Mouse (Mus musculus) left cerebral cortex, postnatal 14 days (tissue): Measurements from ENCODE around the gene Rpl18a. TPM values are rescaled to one million over a fixed set of nuclear protein-coding genes. Genes with fewer than 3 reads are reported as not detected.

Source experiments
- DNase-seq, 2 experiments: peaks; one replicate each; pipeline ENCODE4 v3.0.0; 2021 to 2022; ENCODE audit warnings: low spot score in 2 of 2, mixed read lengths in 1 of 2
- intact Hi-C: fragments of 180-260 bp; cut with DNase I; formaldehyde crosslinking; loops from one replicate; pipeline ENCODE4 v1.15.1; 2025
- long read RNA-seq, 2 experiments: library from polyadenylated mRNA; stranded (forward); transcript quantifications; one replicate each; pipeline ENCODE4 v2.0.0; 2021
- total RNA-seq, 2 experiments: library from RNA; stranded (reverse); gene quantifications; 2 replicates each; pipeline ENCODE4 v1.2.3; 2021

Rpl18a gene
- total RNA-seq: 100 to 1,000 TPM; 581 to 588 TPM
- long read RNA-seq, experiment 1, transcript Rpl18a-201 (5 exons, 1,260 nt): major isoform, 123 of 709 reads
- long read RNA-seq, experiment 1, partial matches to known transcripts: 578 of 709 reads
- long read RNA-seq, experiment 1, other reads (novel, unspliced or antisense): 3 of 709 reads
- long read RNA-seq, experiment 2, transcript Rpl18a-201 (5 exons, 1,260 nt): major isoform, 90 of 549 reads
- long read RNA-seq, experiment 2, partial matches to known transcripts: 448 of 549 reads
- long read RNA-seq, experiment 2, other reads (novel, unspliced or antisense): 7 of 549 reads

GRCm38 (mm10) chr8:70897021-70897680 is at the start of gene Rpl18a:
TSS of gene Rpl18a (minus strand) at chr8:70897412.
- peak; percentile 96 to 99 for DNase-seq
- intact Hi-C loops: loop anchor here (1.0 to 10.0 kb wide), 2 partner anchors 24 to 478 kb away; partner anchors contain the start of genes Ccdc124 and Ocel1

GRCm38 (mm10) chr8:70943187-70943586 is 46.0 kb upstream of the Rpl18a start:
- DNase-seq: no peak
- intact Hi-C loops: no loop called here

- intact Hi-C loops: no loop called here
- peak in 1 of 2 experiments; percentile 15 for DNase-seq
Measured at GRCm38 (mm10) chr8:70941478-70941877, 44.3 kb upstream of the Rpl18a start.

- intact Hi-C loops: no loop called here
- no peak for DNase-seq
Measured at GRCm38 (mm10) chr8:70937200-70937599, 40.0 kb upstream of the Rpl18a start.

GRCm38 (mm10) chr8:70934786-70935185 is 37.6 kb upstream of the Rpl18a start:
- no peak for DNase-seq
- intact Hi-C loops: no loop called here

- intact Hi-C loops: no loop called here
- no peak for DNase-seq
Measured at GRCm38 (mm10) chr8:70933036-70933435, 35.8 kb upstream of the Rpl18a start.

- no peak for DNase-seq
- intact Hi-C loops: no loop called here
Measured at GRCm38 (mm10) chr8:70931731-70932130, 34.5 kb upstream of the Rpl18a start.

- no peak for DNase-seq
- intact Hi-C loops: no loop called here
Measured at GRCm38 (mm10) chr8:70928778-70929322, 31.6 kb upstream of the Rpl18a start.

GRCm38 (mm10) chr8:70928096-70928495 is 30.9 kb upstream of the Rpl18a start:
- intact Hi-C loops: no loop called here
- DNase-seq: no peak

- DNase-seq: no peak
- intact Hi-C loops: no loop called here
Measured at GRCm38 (mm10) chr8:70926396-70926795, 29.2 kb upstream of the Rpl18a start.

- intact Hi-C loops: no loop called here
- no peak for DNase-seq
Measured at GRCm38 (mm10) chr8:70925754-70926153, 28.5 kb upstream of the Rpl18a start.

GRCm38 (mm10) chr8:70924151-70924550 is 26.9 kb upstream of the Rpl18a start:
- intact Hi-C loops: no loop called here

GRCm38 (mm10) chr8:70920049-70920922 is 23.1 kb upstream of the Rpl18a start:
- DNase-seq: no peak
- intact Hi-C loops: no loop called here

More at GRCm38 (mm10) chr8:70924151-70924550, 26.9 kb upstream of the Rpl18a start:
- no peak for DNase-seq

GRCm38 (mm10) chr8:70914704-70915103 is 17.5 kb upstream of the Rpl18a start:
- intact Hi-C loops: no loop called here
- no peak for DNase-seq

- no peak for DNase-seq
- intact Hi-C loops: no loop called here
Measured at GRCm38 (mm10) chr8:70913523-70913922, 16.3 kb upstream of the Rpl18a start.

GRCm38 (mm10) chr8:70912955-70913354 is 15.7 kb upstream of the Rpl18a start:
- DNase-seq: no peak
- intact Hi-C loops: no loop called here

GRCm38 (mm10) chr8:70911596-70911995 is 14.4 kb upstream of the Rpl18a start:
- intact Hi-C loops: no loop called here
- DNase-seq: no peak

GRCm38 (mm10) chr8:70907518-70907917 is 10.3 kb upstream of the Rpl18a start:
- intact Hi-C loops: loop anchor here (5.0 to 10.0 kb wide), 2 partner anchors 367 to 555 kb away; partner anchors contain the start of genes Abhd8, Haus8, Mrpl34 and Myo9b
- no peak for DNase-seq
